Mouse (Mus musculus) hindbrain, postnatal 0 days (tissue): ENCODE measurements at regions not wholly inside any gene's neighbourhood (a gene's known extent, or its start where the extent isn't known, plus 50 kb on each side); places are given as distances from the start of the nearest gene placed in this dataset.

Experiments used
- ATAC-seq: fragments of 200-750 bp; cut with Nextera tagmentation; 2 replicates; pipeline ENCODE4 v1.8.0; 2017; ENCODE audit warnings: mild to moderate bottlenecking, moderate TSS enrichment, moderate library complexity
- DNase-seq: peaks from one replicate; pipeline ENCODE4 v3.0.0-alpha.2; 2015; ENCODE audit warnings: low spot score
- H3K27ac ChIP-seq: fragments of 300-500 bp; sonication (generic); 2 replicates; pipeline ENCODE4 v1.5.1; 2014; ENCODE audit warnings: mild to moderate bottlenecking
- H3K27me3 ChIP-seq: fragments of 300-500 bp; sonication (generic); 2 replicates; pipeline ENCODE4 v1.6.1; 2014; ENCODE audit warnings: low read length, mixed read lengths; ENCODE audit not compliant: insufficient read depth
- H3K36me3 ChIP-seq: fragments of 300-500 bp; sonication (generic); 2 replicates; pipeline ENCODE4 v1.6.1; 2014; ENCODE audit warnings: low read length, mixed read lengths; ENCODE audit not compliant: insufficient read depth
- H3K4me1 ChIP-seq: fragments of 300-500 bp; sonication (generic); 2 replicates; pipeline ENCODE4 v1.6.1; 2014; ENCODE audit warnings: antibody characterized with exemption, low read length, mixed read lengths; ENCODE audit not compliant: insufficient read depth
- H3K4me2 ChIP-seq: fragments of 300-500 bp; sonication (generic); 2 replicates; pipeline ENCODE4 v1.6.1; 2014; ENCODE audit warnings: low read depth, mild to moderate bottlenecking, low read length, moderate library complexity, mixed read lengths
- H3K4me3 ChIP-seq: fragments of 300-500 bp; sonication (generic); 2 replicates; pipeline ENCODE4 v1.5.1; 2014; ENCODE audit warnings: low read length
- H3K9ac ChIP-seq: fragments of 300-500 bp; sonication (generic); replicated peaks from 2 replicates; pipeline ENCODE4 v1.6.1; 2014; ENCODE audit warnings: mild to moderate bottlenecking, low read length, moderate library complexity, mixed read lengths
- H3K9me3 ChIP-seq: fragments of 300-500 bp; sonication (generic); 2 replicates; pipeline ENCODE4 v1.6.1; 2016; ENCODE audit warnings: low read length, mixed read lengths
- CTCF ChIP-seq: IDR thresholded peaks from 2 replicates; pipeline ENCODE4 v1.5.1; 2016; ENCODE audit warnings: antibody characterized with exemption, control low read depth, low read depth
- WGBS: fragments of 180-500 bp; shearing (Covaris S2); extraction: QIAGEN DNeasy Blood & Tissue Kit; methylation state at CpG from one replicate; pipeline ENCODE4 v1.1.7; 2014; 5-methylcytosine and 5-hydroxymethylcytosine counted together

DNA sequence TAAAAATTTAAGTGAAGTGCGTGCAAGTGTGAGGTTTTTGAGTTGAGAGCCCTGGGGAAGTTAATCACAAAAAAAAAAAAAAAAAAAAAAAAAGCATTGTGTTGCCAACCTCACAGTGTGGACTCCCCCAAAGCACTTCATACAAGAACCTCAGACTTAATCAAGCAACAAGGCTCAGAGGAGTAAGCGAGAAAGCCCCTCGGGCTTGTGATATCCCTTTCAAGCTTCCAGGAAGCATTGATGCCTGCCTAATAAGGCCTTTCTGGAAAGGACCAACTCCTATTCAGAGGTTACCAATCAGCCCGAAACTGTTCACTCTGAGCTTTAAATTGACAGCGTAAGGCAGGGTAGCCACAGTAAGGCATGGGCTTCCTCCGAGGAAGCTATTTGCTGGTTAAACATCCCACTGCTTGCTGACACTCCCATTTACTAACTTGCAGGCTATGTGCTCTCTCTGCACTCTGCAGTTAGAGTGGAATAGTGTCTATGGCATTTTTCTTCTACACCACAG, 411.6 kb downstream of the Gbe1 start:
- ATAC-seq (peak; percentile 87), DNase-seq (peak; percentile 48)
- Histone ChIP-seq H3K9ac (no peak overlapping the region), H3K27ac (no peak overlapping the region), H3K27me3 (no peaks in the 10 kb centered on the region), H3K36me3 (no peaks in the 10 kb centered on the region), H3K4me2 (peak overlapping the region; percentile 18; the same call in 1 of the 2 replicates), H3K4me1 (peaks cover 5% of the 10 kb centered on the region; the same call in 1 of the 2 replicates), H3K9me3 (no peaks in the 10 kb centered on the region), H3K4me3 (no peak overlapping the region)
- no peak for TF ChIP-seq CTCF
- 16% methylated on average over 6 of the region's 6 CpGs for WGBS

DNA sequence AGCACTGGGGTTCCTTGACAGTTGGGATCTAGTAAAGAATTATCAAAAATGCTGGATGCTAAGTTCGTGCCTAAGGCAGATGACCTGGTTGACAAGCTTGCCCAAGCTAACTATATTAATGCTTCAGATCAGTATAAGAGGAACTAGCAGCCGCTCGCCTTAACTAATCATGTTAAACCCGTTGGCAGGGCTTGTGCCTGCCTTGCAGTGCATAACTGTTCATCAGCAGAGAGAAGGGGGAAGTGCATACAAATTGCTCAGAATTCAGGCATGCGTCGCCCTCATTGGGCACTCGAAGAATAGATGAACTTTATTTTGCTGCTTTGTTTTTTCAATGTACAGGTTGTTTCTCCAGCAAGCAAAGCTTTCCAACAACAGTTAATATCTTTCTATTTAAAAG, 419.3 kb downstream of the Gbe1 start:
- Histone ChIP-seq H3K9me3 (no peaks in the 10 kb centered on the region), H3K9ac (no peak overlapping the region), H3K27ac (no peak overlapping the region), H3K4me2 (no peak overlapping the region), H3K4me1 (no peaks in the 10 kb centered on the region), H3K27me3 (no peaks in the 10 kb centered on the region), H3K36me3 (no peaks in the 10 kb centered on the region), H3K4me3 (no peak overlapping the region)
- TF ChIP-seq CTCF: no peak
- DNase-seq: no peak
- ATAC-seq: no peak
- 77% methylated on average over 7 of the region's 7 CpGs for WGBS

DNA sequence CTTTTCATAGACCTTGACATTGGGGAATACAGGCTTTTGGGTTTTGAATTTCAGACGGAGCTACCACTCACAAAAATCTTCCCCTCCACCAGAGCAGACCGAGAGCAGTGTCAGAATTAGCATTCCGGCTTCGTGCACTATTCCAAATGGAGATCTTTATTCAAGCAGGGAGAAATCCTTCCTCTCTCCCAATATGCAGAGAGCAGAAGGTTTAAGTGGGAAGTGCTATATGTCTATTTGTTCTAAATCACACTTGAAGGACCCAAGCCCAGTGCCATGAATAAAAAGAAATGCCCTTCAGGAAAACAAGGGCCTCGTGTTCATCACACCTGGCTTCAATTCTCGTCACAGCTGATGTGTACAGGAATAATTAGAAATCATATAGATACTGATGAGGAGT, 426.3 kb downstream of the Gbe1 start:
- DNase-seq: no peak
- H3K9me3 ChIP-seq: no peaks in the 10 kb centered on the region
- no peak overlapping the region for H3K4me3 ChIP-seq
- no peaks in the 10 kb centered on the region for H3K36me3 ChIP-seq
- no peak overlapping the region for H3K4me2 ChIP-seq
- no peak for TF ChIP-seq CTCF
- H3K4me1 ChIP-seq: no peaks in the 10 kb centered on the region
- no peak for ATAC-seq
- no peak overlapping the region for H3K9ac ChIP-seq
- 71% methylated on average over 6 of the region's 6 CpGs for WGBS
- H3K27me3 ChIP-seq: no peaks in the 10 kb centered on the region
- no peak overlapping the region for H3K27ac ChIP-seq

DNA sequence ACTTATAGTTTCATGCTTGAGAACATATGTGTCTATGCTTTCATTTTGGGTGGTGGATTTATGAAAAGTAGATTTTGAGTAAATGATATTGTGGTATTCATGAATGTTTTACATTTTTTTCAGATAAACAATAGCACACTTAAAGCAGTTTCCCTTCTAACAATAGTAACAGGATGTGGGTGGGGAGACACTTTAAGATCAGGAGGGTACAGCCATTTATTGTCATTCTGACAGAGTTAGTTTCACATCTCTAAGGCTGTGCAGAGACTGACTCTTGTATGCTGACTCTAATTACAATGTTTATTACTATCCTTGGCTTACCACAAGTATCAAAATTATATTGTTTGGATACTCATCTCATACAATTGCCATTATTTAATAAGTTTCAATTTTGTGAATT, 440.5 kb downstream of the Gbe1 start:
- Histone ChIP-seq H3K9ac (no peak overlapping the region), H3K36me3 (no peaks in the 10 kb centered on the region), H3K9me3 (no peaks in the 10 kb centered on the region), H3K27me3 (no peaks in the 10 kb centered on the region), H3K4me1 (no peaks in the 10 kb centered on the region), H3K27ac (no peak overlapping the region), H3K4me3 (no peak overlapping the region), H3K4me2 (no peak overlapping the region)
- DNase-seq (no peak), ATAC-seq (no peak)
- no peak for TF ChIP-seq CTCF

DNA sequence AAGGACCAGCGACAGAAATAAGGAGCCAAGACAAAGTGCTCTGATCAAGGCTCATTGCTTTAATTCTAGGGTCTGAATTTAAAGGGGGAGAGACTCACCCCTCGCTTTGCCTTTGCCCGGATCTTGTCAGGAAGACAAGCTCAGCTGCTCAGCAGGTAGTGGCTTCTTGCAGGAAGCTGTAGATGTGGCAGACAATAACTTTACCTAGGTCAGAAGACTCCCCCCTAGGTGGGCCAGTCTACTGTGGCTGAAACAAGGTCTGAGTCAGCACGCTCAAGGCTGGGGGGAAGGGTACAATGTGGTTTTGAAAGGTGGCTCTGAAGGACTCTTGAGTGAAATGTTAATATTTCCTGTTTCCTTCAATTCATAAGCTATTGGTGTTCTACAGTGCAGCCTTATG, 484.3 kb downstream of the Gbe1 start:
- H3K4me2 ChIP-seq: no peak overlapping the region
- WGBS: 71% methylated on average over 4 of the region's 4 CpGs
- H3K36me3 ChIP-seq: no peaks in the 10 kb centered on the region
- H3K9me3 ChIP-seq: no peaks in the 10 kb centered on the region
- no peak overlapping the region for H3K4me3 ChIP-seq
- no peak overlapping the region for H3K9ac ChIP-seq
- DNase-seq (no peak), ATAC-seq (no peak)
- no peaks in the 10 kb centered on the region for H3K4me1 ChIP-seq
- no peaks in the 10 kb centered on the region for H3K27me3 ChIP-seq
- H3K27ac ChIP-seq: no peak overlapping the region
- TF ChIP-seq CTCF: no peak

DNA sequence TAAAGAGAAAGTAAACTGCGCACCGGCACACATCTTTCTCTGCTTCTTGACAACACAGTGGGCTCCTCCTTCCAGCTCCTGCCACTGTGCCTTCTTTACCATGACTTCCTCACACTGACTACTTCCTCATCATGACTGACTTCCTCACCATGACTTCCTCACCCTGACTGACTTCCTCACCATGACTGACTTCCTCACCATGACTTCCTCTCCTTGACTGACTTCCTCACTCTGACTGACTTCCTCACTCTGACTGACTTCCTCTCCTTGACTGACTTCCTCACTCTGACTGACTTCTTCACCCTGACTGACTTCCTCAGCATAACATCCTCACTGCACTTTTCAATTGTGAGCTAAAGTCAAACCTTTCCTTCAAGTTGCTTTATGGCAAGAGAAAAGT, 489.8 kb downstream of the Gbe1 start:
- DNase-seq (no peak), ATAC-seq (no peak)
- Histone ChIP-seq H3K9me3 (no peaks in the 10 kb centered on the region), H3K4me3 (no peak overlapping the region), H3K36me3 (no peaks in the 10 kb centered on the region), H3K4me2 (no peak overlapping the region), H3K9ac (no peak overlapping the region), H3K27ac (no peak overlapping the region), H3K4me1 (no peaks in the 10 kb centered on the region), H3K27me3 (no peaks in the 10 kb centered on the region)
- WGBS: 93% methylated on average over 2 of the region's 2 CpGs
- TF ChIP-seq CTCF: no peak

DNA sequence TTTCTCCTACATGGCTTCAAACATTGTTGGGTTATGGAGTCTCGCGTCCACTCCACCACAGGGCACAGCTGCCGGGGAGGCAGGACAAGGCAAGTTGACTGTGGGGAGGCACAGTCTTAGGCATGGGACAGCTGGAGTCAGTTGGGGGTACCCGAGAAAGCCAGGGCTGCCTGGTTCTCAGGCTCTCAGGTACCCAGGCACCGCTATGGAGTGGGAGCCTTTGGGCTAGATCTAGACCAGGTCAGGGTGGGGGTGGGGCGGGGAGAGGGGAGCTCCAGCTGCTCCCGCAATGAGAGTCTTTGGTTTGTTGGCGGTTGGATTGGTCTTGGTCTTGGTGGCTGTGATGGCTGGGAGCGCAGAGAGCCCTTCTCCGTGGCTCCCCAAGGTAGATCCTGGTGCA, 512.2 kb downstream of the Gbe1 start:
- no peaks in the 10 kb centered on the region for H3K27me3 ChIP-seq
- no peaks in the 10 kb centered on the region for H3K4me1 ChIP-seq
- H3K9me3 ChIP-seq: no peaks in the 10 kb centered on the region
- no peak for DNase-seq
- no peak overlapping the region for H3K4me3 ChIP-seq
- H3K9ac ChIP-seq: no peak overlapping the region
- no peak overlapping the region for H3K27ac ChIP-seq
- no peak for TF ChIP-seq CTCF
- H3K36me3 ChIP-seq: no peaks in the 10 kb centered on the region
- no peak for ATAC-seq
- no peak overlapping the region for H3K4me2 ChIP-seq
- WGBS: 91% methylated on average over 10 of the region's 10 CpGs
